Mouse (Mus musculus): ENCODE data around the gene Cacnb4. TPM values are rescaled to one million over a fixed set of nuclear protein-coding genes. Genes with fewer than 3 reads are reported as not detected.

The Cacnb4 gene
- polyA plus RNA-seq, 1 experiment from 2014 or later = 14.1 TPM

- 69% methylated on average over 4 of the region's 4 CpGs for WGBS
- ATAC-seq = no peak
- H3K4me1 ChIP-seq (replicated peaks; ENCODE audit: control insufficient read depth, insufficient read depth, low read length) = no peaks in the 10 kb centered on the region
- H3K4me3 ChIP-seq (replicated peaks; ENCODE audit: low read length) = no peak overlapping the region
- no peaks in the 10 kb centered on the region for H3K9me3 ChIP-seq (ENCODE audit: control insufficient read depth, low read length)
- H3K36me3 ChIP-seq (ENCODE audit: control insufficient read depth, insufficient read depth) = no peaks in the 10 kb centered on the region
- H3K27ac ChIP-seq (ENCODE audit: low read length) = no peak overlapping the region
- H3K4me2 ChIP-seq (ENCODE audit: low read length) = no peak overlapping the region
- H3K9ac ChIP-seq (replicated peaks; ENCODE audit: low read depth, low read length) = no peak overlapping the region
- no peaks in the 10 kb centered on the region for H3K27me3 ChIP-seq (replicated peaks; ENCODE audit: control insufficient read depth, insufficient read depth, low read length)
These were observed 38.4 kb downstream of the Cacnb4 start for GRCm38 (mm10) chr2:52638226-52638625.

- H3K36me3 ChIP-seq (ENCODE audit: control insufficient read depth, insufficient read depth) = no peaks in the 10 kb centered on the region
- WGBS = 52% methylated on average over 5 of the region's 5 CpGs
These were observed 40.6 kb downstream of the Cacnb4 start for GRCm38 (mm10) chr2:52636051-52636450.

GRCm38 (mm10) chr2:52635358-52635757 lies 41.3 kb downstream of the Cacnb4 start:
- no peak overlapping the region for H3K27ac ChIP-seq (ENCODE audit: low read length)
- ATAC-seq = no peak
- 5% methylated on average over 4 of the region's 4 CpGs for WGBS
- no peaks in the 10 kb centered on the region for H3K27me3 ChIP-seq (replicated peaks; ENCODE audit: control insufficient read depth, insufficient read depth, low read length)
- H3K4me3 ChIP-seq (replicated peaks; ENCODE audit: low read length) = no peak overlapping the region
- no peaks in the 10 kb centered on the region for H3K36me3 ChIP-seq (ENCODE audit: control insufficient read depth, insufficient read depth)
- H3K9ac ChIP-seq (replicated peaks; ENCODE audit: low read depth, low read length) = no peak overlapping the region
- no peak overlapping the region for H3K4me2 ChIP-seq (ENCODE audit: low read length)
- no peaks in the 10 kb centered on the region for H3K4me1 ChIP-seq (replicated peaks; ENCODE audit: control insufficient read depth, insufficient read depth, low read length)
- no peaks in the 10 kb centered on the region for H3K9me3 ChIP-seq (ENCODE audit: control insufficient read depth, low read length)

More at GRCm38 (mm10) chr2:52636051-52636450, 40.6 kb downstream of the Cacnb4 start:
- no peaks in the 10 kb centered on the region for H3K9me3 ChIP-seq (ENCODE audit: control insufficient read depth, low read length)
- no peak overlapping the region for H3K4me3 ChIP-seq (replicated peaks; ENCODE audit: low read length)
- no peak for ATAC-seq
- H3K4me2 ChIP-seq (ENCODE audit: low read length) = no peak overlapping the region
- no peak overlapping the region for H3K27ac ChIP-seq (ENCODE audit: low read length)
- H3K4me1 ChIP-seq (replicated peaks; ENCODE audit: control insufficient read depth, insufficient read depth, low read length) = no peaks in the 10 kb centered on the region
- no peak overlapping the region for H3K9ac ChIP-seq (replicated peaks; ENCODE audit: low read depth, low read length)
- H3K27me3 ChIP-seq (replicated peaks; ENCODE audit: control insufficient read depth, insufficient read depth, low read length) = no peaks in the 10 kb centered on the region

DNA sequence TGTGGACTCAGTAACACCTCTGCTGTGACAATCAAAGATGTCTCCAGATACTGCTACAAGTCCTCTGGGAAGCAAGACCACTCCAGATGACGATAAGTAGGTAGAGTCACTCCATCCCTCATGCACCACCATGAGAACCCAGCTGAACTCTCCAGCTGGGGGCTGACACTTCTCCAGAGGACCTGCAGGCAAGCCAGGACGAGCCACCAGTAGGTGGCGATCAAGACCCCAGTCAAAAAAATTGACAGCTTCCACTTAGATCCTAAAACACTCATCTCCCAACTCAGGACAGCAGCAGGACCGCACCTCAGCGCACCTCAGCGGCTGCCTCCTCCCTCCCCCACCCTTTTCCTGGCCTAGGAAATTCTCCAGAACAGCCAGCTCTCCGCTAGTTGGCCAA lies 43.8 kb downstream of the Cacnb4 start:
- peak; percentile 41 for ATAC-seq

DNA sequence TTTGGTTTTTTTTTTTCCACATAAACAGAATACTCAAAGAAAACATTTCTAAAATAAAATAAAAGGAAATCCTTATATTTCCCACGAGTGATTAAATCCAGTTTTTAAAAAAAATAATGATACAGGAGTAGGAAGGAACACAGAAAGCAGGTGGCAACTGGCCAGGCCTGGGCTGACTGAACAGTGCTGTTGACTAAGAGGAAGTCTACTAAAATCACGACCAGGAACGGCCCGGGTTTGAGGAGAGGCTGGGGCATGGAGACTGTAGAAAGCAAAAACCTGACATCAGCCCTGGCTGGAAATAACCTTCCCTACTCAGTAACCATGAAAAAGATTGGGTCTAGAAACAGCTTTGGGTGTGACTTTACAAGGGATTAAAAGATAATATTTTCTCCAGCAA lies 48.4 kb downstream of the Cacnb4 start:
- Histone ChIP-seq H3K36me3 (ENCODE audit: control insufficient read depth, insufficient read depth) (no peaks in the 10 kb centered on the region), H3K4me1 (replicated peaks; ENCODE audit: control insufficient read depth, insufficient read depth, low read length) (0 out of 2 replicates have a peak, but pooled peaks cover 2% of the 10 kb centered on the region), H3K27me3 (replicated peaks; ENCODE audit: control insufficient read depth, insufficient read depth, low read length) (no peaks in the 10 kb centered on the region), H3K4me2 (ENCODE audit: low read length) (no peak overlapping the region), H3K9ac (replicated peaks; ENCODE audit: low read depth, low read length) (no peak overlapping the region), H3K4me3 (replicated peaks; ENCODE audit: low read length) (no peak overlapping the region), H3K9me3 (ENCODE audit: control insufficient read depth, low read length) (no peaks in the 10 kb centered on the region), H3K27ac (ENCODE audit: low read length) (no peak overlapping the region)
- ATAC-seq = no peak
- 75% methylated on average over 4 of the region's 4 CpGs for WGBS

More for the DNA sequence above, 43.8 kb downstream of the Cacnb4 start:
- Histone ChIP-seq H3K27me3 (replicated peaks; ENCODE audit: control insufficient read depth, insufficient read depth, low read length) (no peaks in the 10 kb centered on the region), H3K4me3 (replicated peaks; ENCODE audit: low read length) (no peak overlapping the region), H3K4me2 (ENCODE audit: low read length) (no peak overlapping the region), H3K36me3 (ENCODE audit: control insufficient read depth, insufficient read depth) (no peaks in the 10 kb centered on the region), H3K4me1 (replicated peaks; ENCODE audit: control insufficient read depth, insufficient read depth, low read length) (no peaks in the 10 kb centered on the region), H3K9ac (replicated peaks; ENCODE audit: low read depth, low read length) (no peak overlapping the region), H3K9me3 (ENCODE audit: control insufficient read depth, low read length) (no peaks in the 10 kb centered on the region), H3K27ac (ENCODE audit: low read length) (no peak overlapping the region)
- WGBS = 9% methylated on average over 7 of the region's 7 CpGs

DNA sequence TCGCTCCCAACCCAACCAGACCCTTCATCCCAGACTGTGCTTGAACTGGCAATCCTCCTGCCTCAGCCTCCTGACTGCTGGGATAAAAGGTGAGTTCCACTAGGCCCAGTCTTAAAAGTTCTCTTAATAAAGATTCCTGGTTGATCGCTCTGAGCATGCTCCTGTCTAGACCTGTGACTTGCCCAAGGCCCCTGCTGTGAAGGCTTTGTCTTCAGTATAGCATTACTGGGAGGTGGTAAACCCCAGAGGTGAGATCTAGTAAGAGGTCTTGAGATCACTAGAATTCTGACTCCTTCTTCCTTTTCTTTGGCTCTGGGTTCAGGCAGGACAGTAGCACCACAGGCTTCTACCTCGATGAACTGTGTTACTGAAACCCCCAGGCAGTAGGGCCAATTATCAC lies 50.4 kb downstream of the Cacnb4 start:
- WGBS = 90% methylated on average over 3 of the region's 3 CpGs
- Histone ChIP-seq H3K4me3 (replicated peaks; ENCODE audit: low read length) (no peak overlapping the region), H3K4me1 (replicated peaks; ENCODE audit: control insufficient read depth, insufficient read depth, low read length) (0 out of 2 replicates have a peak, but pooled peaks cover 2% of the 10 kb centered on the region), H3K27ac (ENCODE audit: low read length) (no peak overlapping the region), H3K9me3 (ENCODE audit: control insufficient read depth, low read length) (no peaks in the 10 kb centered on the region), H3K9ac (replicated peaks; ENCODE audit: low read depth, low read length) (no peak overlapping the region), H3K36me3 (ENCODE audit: control insufficient read depth, insufficient read depth) (no peaks in the 10 kb centered on the region), H3K27me3 (replicated peaks; ENCODE audit: control insufficient read depth, insufficient read depth, low read length) (no peaks in the 10 kb centered on the region), H3K4me2 (ENCODE audit: low read length) (no peak overlapping the region)
- ATAC-seq = no peak

DNA sequence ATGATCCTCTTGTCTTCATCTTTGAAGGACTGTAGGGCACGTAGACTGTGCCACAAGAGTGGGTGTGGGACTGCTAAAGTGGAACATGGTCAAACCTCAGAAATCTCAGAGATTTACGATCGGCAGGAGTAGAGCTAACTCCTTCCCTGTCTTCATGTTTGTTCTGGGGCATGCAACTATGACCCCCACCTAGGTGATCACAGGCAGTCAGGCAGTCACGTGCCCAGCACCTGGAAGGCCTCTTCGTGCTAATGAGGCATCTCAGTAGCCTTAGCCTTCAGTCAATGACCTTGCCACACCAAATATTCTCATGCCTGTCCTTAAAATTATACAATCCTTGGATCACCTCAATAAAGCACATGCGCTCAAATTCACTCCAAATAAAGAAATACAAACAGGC lies 50.9 kb downstream of the Cacnb4 start:
- no peak overlapping the region for H3K27ac ChIP-seq (ENCODE audit: low read length)
- H3K4me1 ChIP-seq (replicated peaks; ENCODE audit: control insufficient read depth, insufficient read depth, low read length) = 0 out of 2 replicates have a peak, but pooled peaks cover 2% of the 10 kb centered on the region
- H3K9me3 ChIP-seq (ENCODE audit: control insufficient read depth, low read length) = no peaks in the 10 kb centered on the region
- H3K36me3 ChIP-seq (ENCODE audit: control insufficient read depth, insufficient read depth) = no peaks in the 10 kb centered on the region
- 95% methylated on average over 6 of the region's 6 CpGs for WGBS
- H3K9ac ChIP-seq (replicated peaks; ENCODE audit: low read depth, low read length) = no peak overlapping the region
- no peak overlapping the region for H3K4me3 ChIP-seq (replicated peaks; ENCODE audit: low read length)
- no peak for ATAC-seq
- no peak overlapping the region for H3K4me2 ChIP-seq (ENCODE audit: low read length)
- H3K27me3 ChIP-seq (replicated peaks; ENCODE audit: control insufficient read depth, insufficient read depth, low read length) = no peaks in the 10 kb centered on the region

- H3K4me3 ChIP-seq (replicated peaks; ENCODE audit: low read length) = no peak overlapping the region
- H3K36me3 ChIP-seq (ENCODE audit: control insufficient read depth, insufficient read depth) = no peaks in the 10 kb centered on the region
- ATAC-seq = peak; percentile 51
- H3K9ac ChIP-seq (replicated peaks; ENCODE audit: low read depth, low read length) = no peak overlapping the region
- H3K27ac ChIP-seq (ENCODE audit: low read length) = no peak overlapping the region
- H3K9me3 ChIP-seq (ENCODE audit: control insufficient read depth, low read length) = no peaks in the 10 kb centered on the region
- WGBS = 13% methylated on average over 7 of the region's 7 CpGs
- no peaks in the 10 kb centered on the region for H3K27me3 ChIP-seq (replicated peaks; ENCODE audit: control insufficient read depth, insufficient read depth, low read length)
- no peak overlapping the region for H3K4me2 ChIP-seq (ENCODE audit: low read length)
- H3K4me1 ChIP-seq (replicated peaks; ENCODE audit: control insufficient read depth, insufficient read depth, low read length) = 0 out of 2 replicates have a peak, but pooled peaks cover 2% of the 10 kb centered on the region
These were observed 52.7 kb downstream of the Cacnb4 start for GRCm38 (mm10) chr2:52623921-52624404.

DNA sequence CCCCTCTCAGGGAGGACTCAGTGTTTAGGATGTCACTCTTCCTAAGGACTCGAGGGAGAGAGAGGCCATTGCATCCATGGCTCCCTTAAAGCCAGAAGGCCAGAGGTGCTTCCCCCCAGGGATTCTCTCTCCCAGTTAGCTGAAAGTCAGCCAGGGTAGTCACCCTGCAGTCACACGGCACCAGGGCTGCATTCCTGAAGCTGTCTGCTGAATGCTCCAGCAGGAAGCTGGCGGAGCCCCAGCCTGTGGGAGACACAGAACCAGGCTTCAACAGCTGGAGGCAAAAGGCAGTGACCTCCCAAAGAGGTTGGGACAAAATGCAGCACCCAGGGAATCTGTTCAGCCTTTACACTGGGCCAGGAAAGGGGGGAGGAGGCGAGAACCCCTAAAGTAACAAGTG lies 53.2 kb downstream of the Cacnb4 start:
- no peak overlapping the region for H3K27ac ChIP-seq (ENCODE audit: low read length)
- no peaks in the 10 kb centered on the region for H3K9me3 ChIP-seq (ENCODE audit: control insufficient read depth, low read length)
- no peak overlapping the region for H3K4me2 ChIP-seq (ENCODE audit: low read length)
- H3K27me3 ChIP-seq (replicated peaks; ENCODE audit: control insufficient read depth, insufficient read depth, low read length) = no peaks in the 10 kb centered on the region
- 0 out of 2 replicates have a peak, but pooled peaks cover 2% of the 10 kb centered on the region for H3K4me1 ChIP-seq (replicated peaks; ENCODE audit: control insufficient read depth, insufficient read depth, low read length)
- H3K9ac ChIP-seq (replicated peaks; ENCODE audit: low read depth, low read length) = no peak overlapping the region
- no peak overlapping the region for H3K4me3 ChIP-seq (replicated peaks; ENCODE audit: low read length)
- no peaks in the 10 kb centered on the region for H3K36me3 ChIP-seq (ENCODE audit: control insufficient read depth, insufficient read depth)
- no peak for ATAC-seq
- WGBS = 41% methylated on average over 4 of the region's 4 CpGs

DNA sequence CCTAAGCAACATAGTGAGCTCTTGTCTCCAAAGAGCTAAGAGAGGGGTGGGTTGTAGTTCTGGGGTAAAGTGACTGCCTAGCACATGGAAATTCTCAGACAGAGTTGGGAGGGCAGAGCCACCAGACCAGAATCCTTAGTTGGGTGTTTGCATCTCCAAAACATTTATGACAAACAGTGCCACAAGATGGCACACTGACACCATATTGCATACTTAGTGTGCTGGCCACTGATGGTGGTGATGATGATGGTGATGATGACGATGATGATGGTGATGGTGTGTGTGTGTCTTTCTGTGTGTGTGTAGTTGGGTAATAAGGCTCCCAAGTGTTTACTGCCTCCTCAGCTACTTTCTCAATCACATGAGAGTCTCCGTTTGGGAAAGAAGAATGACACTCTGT lies 54.0 kb downstream of the Cacnb4 start:
- Histone ChIP-seq H3K9me3 (ENCODE audit: control insufficient read depth, low read length) (no peaks in the 10 kb centered on the region), H3K36me3 (ENCODE audit: control insufficient read depth, insufficient read depth) (no peaks in the 10 kb centered on the region), H3K27ac (ENCODE audit: low read length) (no peak overlapping the region), H3K4me2 (ENCODE audit: low read length) (no peak overlapping the region), H3K27me3 (replicated peaks; ENCODE audit: control insufficient read depth, insufficient read depth, low read length) (no peaks in the 10 kb centered on the region), H3K4me1 (replicated peaks; ENCODE audit: control insufficient read depth, insufficient read depth, low read length) (0 out of 2 replicates have a peak, but pooled peaks cover 2% of the 10 kb centered on the region), H3K4me3 (replicated peaks; ENCODE audit: low read length) (no peak overlapping the region), H3K9ac (replicated peaks; ENCODE audit: low read depth, low read length) (no peak overlapping the region)
- ATAC-seq = no peak
- 59% methylated on average over 2 of the region's 2 CpGs for WGBS
